Mouse (Mus musculus) inflammation-experienced regulatory T-cells, adult 6 months (primary cell): ENCODE measurements around the gene Stap2. TPM values are rescaled to one million over a fixed set of nuclear protein-coding genes. Genes with fewer than 3 reads are reported as not detected.
A peak's percentile ranks its signal among the peaks of the same experiment; 100 is the strongest.

Experiments used
- ATAC-seq: one replicate; pipeline ENCODE4 v1.8.0; 2017
- polyA plus RNA-seq, 3 experiments: library from polyadenylated mRNA; unstranded; fragments of 100-300 nt; shearing (Covaris generic); gene quantifications; one replicate each; pipeline ENCODE4 v1.2.1; 2017

Stap2 gene
- polyA plus RNA-seq, 3 experiments from 2014 or later, result 0.30 TPM; not detected in 2

GRCm38 (mm10) chr17:56003000-56003399 is 2.4 kb downstream of the Stap2 start:
- ATAC-seq, result no peak

- no peak for ATAC-seq
These were observed 5.4 kb downstream of the Stap2 start for GRCm38 (mm10) chr17:55999794-56000499.

- ATAC-seq, result no peak
These were observed 9.4 kb downstream of the Stap2 start for GRCm38 (mm10) chr17:55996007-55996406.

- ATAC-seq, result no peak
These were observed 15.0 kb downstream of the Stap2 start for GRCm38 (mm10) chr17:55990278-55990898.

- ATAC-seq, result no peak
These were observed 19.1 kb downstream of the Stap2 start, which contains the start of gene Fsd1 for GRCm38 (mm10) chr17:55986030-55986961. Gene Fsd1 (plus strand): TSS chr17:55986509.

- ATAC-seq, result no peak
These were observed 28.1 kb downstream of the Stap2 start for GRCm38 (mm10) chr17:55977301-55977700.

- peak; percentile 91 for ATAC-seq
These were observed 29.0 kb downstream of the Stap2 start for GRCm38 (mm10) chr17:55976255-55976862.

- ATAC-seq, result no peak
These were observed 33.9 kb downstream of the Stap2 start for GRCm38 (mm10) chr17:55971453-55971852.

- ATAC-seq, result no peak
These were observed 35.2 kb downstream of the Stap2 start, which contains the start of gene Shd for GRCm38 (mm10) chr17:55969966-55970891. Gene Shd (plus strand): TSS chr17:55970467.

GRCm38 (mm10) chr17:55969560-55969959 is 35.8 kb downstream of the Stap2 start:
- no peak for ATAC-seq

- ATAC-seq, result no peak
These were observed 37.2 kb downstream of the Stap2 start for GRCm38 (mm10) chr17:55968210-55968609.

GRCm38 (mm10) chr17:55967186-55967585 is 38.2 kb downstream of the Stap2 start:
- ATAC-seq, result no peak

GRCm38 (mm10) chr17:55964996-55965395 is 40.4 kb downstream of the Stap2 start:
- ATAC-seq, result no peak

GRCm38 (mm10) chr17:55964496-55964895 is 40.9 kb downstream of the Stap2 start:
- no peak for ATAC-seq

GRCm38 (mm10) chr17:55963171-55963570 is 42.2 kb downstream of the Stap2 start:
- no peak for ATAC-seq

GRCm38 (mm10) chr17:55961631-55962030 is 43.8 kb downstream of the Stap2 start:
- ATAC-seq, result no peak

- no peak for ATAC-seq
These were observed 44.6 kb downstream of the Stap2 start for GRCm38 (mm10) chr17:55960791-55961190.

- ATAC-seq, result no peak
These were observed 45.2 kb downstream of the Stap2 start for GRCm38 (mm10) chr17:55959946-55960740.

GRCm38 (mm10) chr17:55958918-55959728 is 46.3 kb downstream of the Stap2 start, which contains the start of gene Yju2:
Gene Yju2 (plus strand): TSS chr17:55959099.
- peak; percentile 93 for ATAC-seq

- ATAC-seq, result no peak
These were observed 46.8 kb downstream of the Stap2 start for GRCm38 (mm10) chr17:55958584-55958886.
